Mouse (Mus musculus) heart, embryonic 16.5 days (tissue): Measurements from ENCODE around the gene Gm3127. TPM values are rescaled to one million over a fixed set of nuclear protein-coding genes. Genes with fewer than 3 reads are reported as not detected.
"Not testable (repeated sequence)": the region's sequence is repeated elsewhere in the genome, so short reads cannot be mapped to it uniquely, and the experiment has no call there.

Experiments
- ATAC-seq: fragments of 200-750 bp; cut with Nextera tagmentation; replicated peaks from 2 replicates; pipeline ENCODE4 v1.8.0; 2017; ENCODE audit warnings: moderate number of reproducible peaks; ENCODE audit not compliant: insufficient read depth, low FRiP score; ENCODE audit errors: extremely low read depth
- H3K27ac ChIP-seq: fragments of 300-500 bp; sonication (generic); 2 replicates; pipeline ENCODE4 v1.5.1; 2014; ENCODE audit warnings: mild to moderate bottlenecking, low read length, control low read depth, moderate library complexity
- H3K27me3 ChIP-seq: fragments of 300-500 bp; sonication (generic); 2 replicates; pipeline ENCODE4 v1.6.1; 2014; ENCODE audit warnings: low read length, mixed read lengths; ENCODE audit not compliant: control insufficient read depth, insufficient read depth
- H3K36me3 ChIP-seq: fragments of 300-500 bp; sonication (generic); 2 replicates; pipeline ENCODE4 v1.6.1; 2014; ENCODE audit not compliant: control insufficient read depth, insufficient read depth
- H3K4me1 ChIP-seq: fragments of 300-500 bp; sonication (generic); 2 replicates; pipeline ENCODE4 v1.6.1; 2014; ENCODE audit warnings: low read length, mixed read lengths; ENCODE audit not compliant: control insufficient read depth, insufficient read depth
- H3K4me2 ChIP-seq: fragments of 300-500 bp; sonication (generic); 2 replicates; pipeline ENCODE4 v1.6.1; 2014; ENCODE audit warnings: low read depth, mild to moderate bottlenecking, control low read depth, low read length
- H3K4me3 ChIP-seq: fragments of 300-500 bp; sonication (generic); 2 replicates; pipeline ENCODE4 v1.5.1; 2014; ENCODE audit warnings: mild to moderate bottlenecking, control low read depth, low read length
- H3K9ac ChIP-seq: fragments of 300-500 bp; sonication (generic); 2 replicates; pipeline ENCODE4 v1.6.1; 2014; ENCODE audit warnings: low read length, control low read depth
- H3K9me3 ChIP-seq: fragments of 300-500 bp; sonication (generic); replicated peaks from 2 replicates; pipeline ENCODE4 v1.6.1; 2016; ENCODE audit warnings: low read length; ENCODE audit not compliant: control insufficient read depth
- WGBS: fragments of 180-500 bp; shearing (Covaris S2); extraction: QIAGEN DNeasy Blood & Tissue Kit; methylation state at CpG from one replicate; pipeline ENCODE4 v1.1.7; 2014; 5-methylcytosine and 5-hydroxymethylcytosine counted together
- polyA plus RNA-seq: library from polyadenylated mRNA; unstranded; fragments of >200 nt; fragmentation: Nextera tagmentation; extraction: Ambion mirVana; gene quantifications from 2 replicates; pipeline ENCODE4 v1.2.1, GENCODE M21; 2015

Gm3127 gene
- not detected in 2 replicates for polyA plus RNA-seq

GRCm38 (mm10) chr14:4164730-4165129 lies at the start of gene Gm3127:
Gene Gm3127, plus strand, starts transcription at chr14:4165030.
- not testable (repeated sequence) for H3K4me3 ChIP-seq, H3K4me1 ChIP-seq, H3K27ac ChIP-seq, H3K4me2 ChIP-seq, H3K9ac ChIP-seq, H3K27me3 ChIP-seq, H3K36me3 ChIP-seq, ATAC-seq, H3K9me3 ChIP-seq
- WGBS, result no CpG with 5 or more reads among the region's 2 CpGs

DNA sequence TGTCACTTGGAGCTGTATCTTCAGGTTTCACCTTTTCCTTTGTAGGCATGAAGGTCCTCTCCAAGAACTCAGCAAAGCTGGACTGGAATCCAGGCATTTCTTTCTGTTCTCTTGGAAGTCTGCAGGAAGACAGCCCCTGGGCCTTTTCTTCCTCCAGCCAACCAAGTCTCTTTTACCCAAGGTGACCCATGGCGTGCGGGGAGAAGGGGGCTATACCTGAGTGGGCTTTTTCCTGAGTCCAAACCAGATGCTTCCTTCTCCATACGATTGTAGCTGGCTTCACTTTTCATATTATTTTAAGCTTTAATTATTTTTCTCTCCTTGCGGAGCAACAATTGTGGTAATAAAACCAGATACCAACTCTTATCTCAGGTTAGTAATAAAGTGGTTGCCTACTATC lies 23.2 kb upstream of the Gm3127 start:
- WGBS, result 82% methylated on average over 3 of the region's 4 CpGs
- H3K4me1 ChIP-seq, ATAC-seq, H3K9me3 ChIP-seq, H3K27me3 ChIP-seq, H3K4me3 ChIP-seq, H3K36me3 ChIP-seq, H3K4me2 ChIP-seq, H3K27ac ChIP-seq, H3K9ac ChIP-seq: not testable (repeated sequence)

- H3K4me1 ChIP-seq, H3K9ac ChIP-seq, H3K9me3 ChIP-seq, H3K27ac ChIP-seq, ATAC-seq, H3K36me3 ChIP-seq, H3K27me3 ChIP-seq: not testable (repeated sequence)
- WGBS, result 8% methylated on average over 13 of the region's 14 CpGs
- Histone ChIP-seq H3K4me3 (peak overlapping the region; percentile 22), H3K4me2 (peak overlapping the region; percentile 51)
Measured at GRCm38 (mm10) chr14:4182030-4182429, 17.2 kb downstream of the Gm3127 start.

DNA sequence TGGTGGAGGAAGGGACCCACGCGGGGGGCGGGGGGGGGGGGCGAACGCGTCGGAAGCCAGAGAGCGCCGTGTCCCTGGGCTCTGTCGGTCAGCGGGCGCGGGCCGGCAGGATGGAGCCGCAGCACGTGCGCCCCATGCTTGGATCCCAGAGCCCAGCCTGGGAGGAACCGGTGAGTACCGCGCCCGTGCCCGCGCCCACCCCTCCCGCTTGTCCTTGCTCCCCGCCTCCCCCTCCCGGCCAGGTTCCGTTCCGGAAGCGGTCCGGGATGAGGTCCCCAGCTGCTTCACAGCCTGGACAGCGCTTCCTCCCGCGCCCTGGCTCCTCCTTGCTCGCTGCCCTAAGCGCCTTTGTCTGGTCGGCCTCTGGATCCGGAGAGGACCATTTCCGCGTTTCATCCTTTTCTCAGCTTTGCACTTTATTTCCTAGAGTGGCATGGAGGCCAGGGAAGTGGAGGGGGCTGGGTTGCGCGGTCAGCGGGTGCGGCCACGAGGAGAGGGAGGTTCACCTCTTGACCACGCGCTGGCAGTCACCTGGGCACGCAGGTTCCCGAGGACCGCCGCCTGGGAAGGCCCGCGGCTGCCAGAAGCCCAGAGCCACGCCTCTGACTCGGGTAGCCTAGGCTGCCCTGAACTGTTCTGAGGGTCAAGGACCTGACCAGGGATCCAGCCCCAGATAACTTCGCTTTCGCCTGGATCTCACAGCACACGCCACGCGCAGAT lies 17.8 kb downstream of the Gm3127 start, which contains the start of gene Gm2974:
TSS of gene Gm2974 (plus strand) at position 86 of the 720 bp plus-strand sequence.
- not testable (repeated sequence) for H3K27ac ChIP-seq, H3K4me1 ChIP-seq, H3K36me3 ChIP-seq, ATAC-seq, H3K27me3 ChIP-seq, H3K9ac ChIP-seq, H3K9me3 ChIP-seq
- Histone ChIP-seq H3K4me3 (peak within 1 kb of the TSS; percentile 22), H3K4me2 (peak within 1 kb of the TSS; percentile 51)
- WGBS, result 16% methylated on average over 39 of the region's 59 CpGs

GRCm38 (mm10) chr14:4183375-4183774 lies 18.5 kb downstream of the Gm3127 start:
- 29% methylated on average over 4 of the region's 10 CpGs for WGBS
- not testable (repeated sequence) for H3K9me3 ChIP-seq, ATAC-seq, H3K9ac ChIP-seq, H3K27ac ChIP-seq, H3K4me3 ChIP-seq, H3K27me3 ChIP-seq, H3K4me1 ChIP-seq, H3K36me3 ChIP-seq, H3K4me2 ChIP-seq

Other genes with a start within 250 kb of the Gm3127 start
- not detected in 2 replicates for gene Gm3029, start 233.3 kb upstream of the Gm3127 start, polyA plus RNA-seq
- gene Gm3095, start 201.5 kb upstream of the Gm3127 start, polyA plus RNA-seq, result 0.33 TPM in 1 of 2 replicates, not detected in the other
- gene Gm3099, start 166.6 kb upstream of the Gm3127 start, polyA plus RNA-seq, result not detected in 2 replicates
- 0.40 and 1.1 TPM in 2 replicates for gene Gm5796, start 141.1 kb upstream of the Gm3127 start, polyA plus RNA-seq
- not detected in 2 replicates for gene Gm3115, start 80.9 kb upstream of the Gm3127 start, polyA plus RNA-seq
- 0.50 TPM in 1 of 2 replicates, not detected in the other for gene Gm8108, start 54.5 kb upstream of the Gm3127 start, polyA plus RNA-seq
- gene Gm2974, start 17.5 kb downstream of the Gm3127 start, polyA plus RNA-seq, result 0.18 TPM in 1 of 2 replicates, not detected in the other
- not detected in 2 replicates for gene Gm3138, start 84.6 kb downstream of the Gm3127 start, polyA plus RNA-seq
- gene Gm3149, start 152.3 kb downstream of the Gm3127 start, polyA plus RNA-seq, result not detected in 2 replicates
- 0.09 and 0.20 TPM in 2 replicates for gene 2610042L04Rik, start 169.7 kb downstream of the Gm3127 start, polyA plus RNA-seq
- gene Gm3159, start 232.5 kb downstream of the Gm3127 start, polyA plus RNA-seq, result not detected in 2 replicates